In genomic region chr9:40355406-40355805, GRCm38 (mm10) we compare ENCODE assay signal across 24 mouse cellular contexts.
"Had no signal": no experiment of that assay in that cellular context is flagged by ENCODE, and none has a peak within 500 bp of the region (broad histone marks: within the 10 kb centered on the region; RNA-seq: fewer than 3 reads in every experiment).

No protein-coding gene starts in this region.

- H3K4me1 ChIP-seq: intestine, embryonic 15.5 days; limb, embryonic 10.5 days; limb, embryonic 12.5 days; liver, embryonic 13.5 days; liver, embryonic 15.5 days had no signal

- DNase-seq: gastrocnemius, postnatal 10 days; gastrocnemius, postnatal 25 days; heart, adult 18-20 months; heart, postnatal 10 days; heart, postnatal 4 days; kidney, adult 18-20 months; kidney, adult 8-10 months; kidney, postnatal 10 days; kidney, postnatal 25 days; kidney, postnatal 4 days; layer of hippocampus, adult 9-11 months; liver; liver, embryonic 13.5 days; liver, postnatal 0 days had no signal

- H3K4me3 ChIP-seq: heart, embryonic 10.5 days; heart, embryonic 12.5 days; hindbrain, embryonic 10.5 days; hindbrain, embryonic 12.5 days; intestine, embryonic 15.5 days; left cerebral cortex, adult 2 months; limb, embryonic 10.5 days; limb, embryonic 12.5 days; liver, embryonic 13.5 days; liver, embryonic 15.5 days had no signal

- H3K27ac ChIP-seq: heart, embryonic 10.5 days; hindbrain, embryonic 10.5 days; hindbrain, embryonic 12.5 days; hindbrain, embryonic 14.5 days; intestine, embryonic 15.5 days; limb, embryonic 10.5 days; limb, embryonic 12.5 days; liver, embryonic 13.5 days; liver, embryonic 15.5 days had no signal

- H3K27me3 ChIP-seq: heart, embryonic 12.5 days; hindbrain, embryonic 12.5 days; intestine, embryonic 15.5 days; limb, embryonic 12.5 days; liver, embryonic 13.5 days; liver, embryonic 15.5 days had no signal
